ENCODE assay signal across 8 mouse cellular contexts in the genomic region with DNA sequence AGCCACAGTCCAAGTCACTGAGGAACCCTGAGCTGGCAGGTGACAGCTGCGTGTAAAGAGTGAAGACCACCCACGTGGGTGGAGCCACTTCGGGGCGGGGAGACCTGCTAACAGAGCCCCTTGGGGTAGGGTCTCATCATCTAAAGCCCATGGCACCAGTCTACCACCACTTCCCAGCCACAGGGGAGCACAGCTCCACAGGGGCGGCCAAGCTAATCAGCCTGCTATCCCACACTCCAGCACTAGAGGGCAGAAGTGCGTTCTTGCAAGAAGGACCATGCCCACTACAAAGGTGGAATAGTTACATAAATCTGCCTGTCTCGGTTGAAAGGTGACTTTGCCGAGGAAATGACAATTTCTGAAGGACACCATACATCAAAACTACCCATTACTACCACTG. TPM values are rescaled to one million over a fixed set of nuclear protein-coding genes. Genes with fewer than 3 reads are reported as not detected.
A peak's percentile ranks its signal among the peaks of the same experiment; 100 is the strongest.
DNase-seq lines count a peak whose midpoint lies in the region; ATAC-seq lines count a peak whose summit lies in the region.

No protein-coding gene starts in this region.

- DNase-seq in MEL-GATA-1-ER (ENCODE audit: extremely low read depth, low read depth) = peak; percentile 50
- DNase-seq in cerebellum, adult 9-10 months = peak; percentile 88
- DNase-seq in gastrocnemius, adult 8-10 months (ENCODE audit: low spot score in 2 of 2) = peak; percentile 57 to 60
- DNase-seq in layer of hippocampus, adult 9-11 months = peak; percentile 80
- DNase-seq in lung, postnatal 36 days = peak; percentile 90
- DNase-seq in spleen, adult 12 weeks (ENCODE audit: low spot score) = peak; percentile 75

- no peak overlapping the region for H3K27ac ChIP-seq in forebrain, embryonic 13.5 days
- no peak overlapping the region for H3K27ac ChIP-seq in forebrain, embryonic 15.5 days (replicated peaks)

- WGBS in forebrain, embryonic 13.5 days = 73% methylated on average over 8 of the region's 8 CpGs
- 69% methylated on average over 8 of the region's 8 CpGs for WGBS in forebrain, embryonic 15.5 days

- no peak overlapping the region for H3K4me2 ChIP-seq in forebrain, embryonic 13.5 days
- H3K4me2 ChIP-seq in forebrain, embryonic 15.5 days (replicated peaks) = no peak overlapping the region

- H3K27me3 ChIP-seq in forebrain, embryonic 13.5 days = no peaks in the 10 kb centered on the region
- no peaks in the 10 kb centered on the region for H3K27me3 ChIP-seq in forebrain, embryonic 15.5 days

- peaks cover 33% of the 10 kb centered on the region for H3K4me1 ChIP-seq in forebrain, embryonic 13.5 days
- H3K4me1 ChIP-seq in forebrain, embryonic 15.5 days = peaks cover 35% of the 10 kb centered on the region

- ATAC-seq in forebrain, embryonic 13.5 days = no peak
- no peak for ATAC-seq in forebrain, embryonic 15.5 days (replicated peaks)

- H3K4me3 ChIP-seq in forebrain, embryonic 13.5 days = 0 out of 2 replicates have a peak overlapping the region, but pooled peaks have one; percentile 7
- no peak overlapping the region for H3K4me3 ChIP-seq in forebrain, embryonic 15.5 days

- no peak overlapping the region for H3K9ac ChIP-seq in forebrain, embryonic 13.5 days
- H3K9ac ChIP-seq in forebrain, embryonic 15.5 days (replicated peaks) = no peak overlapping the region

- H3K36me3 ChIP-seq in forebrain, embryonic 13.5 days (ENCODE audit: poor library complexity, severe bottlenecking) = peaks cover 77% of the 10 kb centered on the region
- peaks cover 65% of the 10 kb centered on the region for H3K36me3 ChIP-seq in forebrain, embryonic 15.5 days

- H3K9me3 ChIP-seq in forebrain, embryonic 13.5 days (replicated peaks) = no peaks in the 10 kb centered on the region
- H3K9me3 ChIP-seq in forebrain, embryonic 15.5 days = no peaks in the 10 kb centered on the region

RNA-seq across cellular contexts. Expression of a gene that starts 3.3 kb away (rescaled TPM):
- polyA plus RNA-seq in forebrain, embryonic 13.5 days (2015; fragmentation: Nextera tagmentation; extraction: Ambion mirVana) = 50.0 and 51.5 TPM in 2 replicates
- 47.9 and 50.4 TPM in 2 replicates for polyA plus RNA-seq in forebrain, embryonic 15.5 days (2015; fragmentation: Nextera tagmentation; extraction: Ambion mirVana)
- 10 to 100 TPM; 10.2 to 12.2 (median 11.2) TPM for total RNA-seq in gastrocnemius, adult 8-10 months (2022)

RNA-seq across cellular contexts. Expression of a gene that starts 17.2 kb away (rescaled TPM):
- 68.4 and 78.9 TPM in 2 replicates for polyA plus RNA-seq in forebrain, embryonic 13.5 days (2015; fragmentation: Nextera tagmentation; extraction: Ambion mirVana)
- polyA plus RNA-seq in forebrain, embryonic 15.5 days (2015; fragmentation: Nextera tagmentation; extraction: Ambion mirVana) = 73.5 and 75.0 TPM in 2 replicates
- 10 to 100 TPM; 33.7 to 45.5 (median 37.9) TPM for total RNA-seq in gastrocnemius, adult 8-10 months (2022)

RNA-seq across cellular contexts. Expression of a gene that starts 18.5 kb away (rescaled TPM):
- not detected in 2 replicates for polyA plus RNA-seq in forebrain, embryonic 13.5 days (2015; fragmentation: Nextera tagmentation; extraction: Ambion mirVana)
- polyA plus RNA-seq in forebrain, embryonic 15.5 days (2015; fragmentation: Nextera tagmentation; extraction: Ambion mirVana) = 0.08 TPM in 1 of 2 replicates, not detected in the other
- total RNA-seq in gastrocnemius, adult 8-10 months (2022) = not detected

RNA-seq across cellular contexts. Expression of a gene that starts 42.1 kb away (rescaled TPM):
- 5.8 and 6.1 TPM in 2 replicates for polyA plus RNA-seq in forebrain, embryonic 13.5 days (2015; fragmentation: Nextera tagmentation; extraction: Ambion mirVana)
- polyA plus RNA-seq in forebrain, embryonic 15.5 days (2015; fragmentation: Nextera tagmentation; extraction: Ambion mirVana) = 12.7 and 13.6 TPM in 2 replicates
- total RNA-seq in gastrocnemius, adult 8-10 months (2022) = 1 to 10 TPM; 3.5 to 4.8 (median 4.4) TPM

RNA-seq across cellular contexts. Expression of a gene that starts 45.3 kb away (rescaled TPM):
- polyA plus RNA-seq in forebrain, embryonic 13.5 days (2015; fragmentation: Nextera tagmentation; extraction: Ambion mirVana) = 0.15 and 0.23 TPM in 2 replicates
- 0.42 and 0.88 TPM in 2 replicates for polyA plus RNA-seq in forebrain, embryonic 15.5 days (2015; fragmentation: Nextera tagmentation; extraction: Ambion mirVana)
- not detected for total RNA-seq in gastrocnemius, adult 8-10 months (2022)
